Mouse (Mus musculus): ENCODE measurements at regions not wholly inside any gene's neighbourhood (a gene's known extent, or its start where the extent isn't known, plus 50 kb on each side); places are given as distances from the start of the nearest gene placed in this dataset.

DNA sequence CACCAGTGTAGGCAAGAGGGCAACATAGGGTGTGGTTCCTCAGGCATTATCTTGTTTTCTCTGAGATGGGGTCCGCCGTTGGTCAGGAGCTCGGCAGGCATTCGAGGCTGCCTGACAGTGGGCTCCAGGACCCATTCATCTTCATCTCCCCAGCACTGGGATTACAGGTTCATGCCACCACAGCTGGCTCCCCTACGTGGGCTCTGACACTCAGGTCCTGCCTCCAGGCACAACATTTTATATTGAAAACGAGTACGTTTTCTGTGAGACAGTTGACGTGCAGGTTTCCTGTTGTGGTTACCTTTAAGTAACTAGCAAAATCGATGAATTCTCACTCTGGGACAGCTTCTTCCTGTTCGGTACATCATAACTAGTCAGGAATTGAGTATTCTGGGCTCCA is 157.3 kb upstream of the Arglu1 start:
- TF ChIP-seq POLR2A (IDR thresholded peaks at IDR 0.05; ENCODE audit: insufficient read depth, low read depth, low read length): no peak
- TF ChIP-seq CTCF (IDR thresholded peaks at IDR 0.05): no peak

Measured in heart, adult 2 months (tissue).